In genomic region chr12:26314959-26315358, GRCm38 (mm10) we compare ENCODE assay signal across 8 mouse cellular contexts.
DNase-seq lines count a peak whose midpoint lies in the region; ATAC-seq and TF ChIP-seq lines count a peak whose summit lies in the region.

No protein-coding gene starts in this region.

- WGBS in forebrain, embryonic 11.5 days, result 44% methylated on average over 5 of the region's 5 CpGs
- 42% methylated on average over 5 of the region's 5 CpGs for WGBS in forebrain, embryonic 13.5 days
- 51% methylated on average over 5 of the region's 5 CpGs for WGBS in kidney, postnatal 0 days
- WGBS in neural tube, embryonic 13.5 days, result 48% methylated on average over 5 of the region's 5 CpGs

- peak; percentile 58 for DNase-seq in forebrain, embryonic 11.5 days (ENCODE audit: low spot score)
- peak; percentile 39 to 46 for DNase-seq in right cerebral cortex, adult 2 months (ENCODE audit: low spot score in 2 of 2)
- no peak for DNase-seq in right cerebral cortex, postnatal 36 days (ENCODE audit: low spot score in 2 of 2)
- DNase-seq in embryo, embryonic 10 days (ENCODE audit: low spot score), result peak; percentile 43
- peak; percentile 35 for DNase-seq in kidney, postnatal 0 days (ENCODE audit: low spot score)

- H3K9me3 ChIP-seq in forebrain, embryonic 11.5 days (ENCODE audit: control insufficient read depth, low read length), result no peaks in the 10 kb centered on the region
- H3K9me3 ChIP-seq in forebrain, embryonic 13.5 days (replicated peaks), result no peaks in the 10 kb centered on the region
- H3K9me3 ChIP-seq in kidney, postnatal 0 days (replicated peaks; ENCODE audit: low read length), result no peaks in the 10 kb centered on the region
- no peaks in the 10 kb centered on the region for H3K9me3 ChIP-seq in neural tube, embryonic 13.5 days

- H3K36me3 ChIP-seq in forebrain, embryonic 11.5 days (ENCODE audit: control insufficient read depth, insufficient read depth, low read length), result peaks cover 11% of the 10 kb centered on the region; the same call in 1 of the 2 replicates
- peaks cover 80% of the 10 kb centered on the region for H3K36me3 ChIP-seq in forebrain, embryonic 13.5 days (ENCODE audit: poor library complexity, severe bottlenecking)
- peaks cover 32% of the 10 kb centered on the region; the same call in 1 of the 2 replicates for H3K36me3 ChIP-seq in kidney, postnatal 0 days (ENCODE audit: insufficient read depth, low read length)
- peaks cover 55% of the 10 kb centered on the region for H3K36me3 ChIP-seq in neural tube, embryonic 13.5 days

- TF ChIP-seq CTCF in kidney, postnatal 0 days (IDR thresholded peaks at IDR 0.05; ENCODE audit: low read depth), result peak; percentile 77

- H3K27ac ChIP-seq in forebrain, embryonic 11.5 days (ENCODE audit: low read depth, low read length), result no peak overlapping the region
- H3K27ac ChIP-seq in forebrain, embryonic 13.5 days, result no peak overlapping the region
- H3K27ac ChIP-seq in kidney, postnatal 0 days, result no peak overlapping the region
- H3K27ac ChIP-seq in neural tube, embryonic 13.5 days (replicated peaks), result no peak overlapping the region

- no peaks in the 10 kb centered on the region for H3K27me3 ChIP-seq in forebrain, embryonic 11.5 days (ENCODE audit: control insufficient read depth, insufficient read depth, low read length)
- no peaks in the 10 kb centered on the region for H3K27me3 ChIP-seq in forebrain, embryonic 13.5 days
- H3K27me3 ChIP-seq in kidney, postnatal 0 days (ENCODE audit: insufficient read depth, low read length), result no peaks in the 10 kb centered on the region
- no peaks in the 10 kb centered on the region for H3K27me3 ChIP-seq in neural tube, embryonic 13.5 days

- H3K4me2 ChIP-seq in forebrain, embryonic 11.5 days (ENCODE audit: low read depth, low read length, severe bottlenecking), result no peak overlapping the region
- H3K4me2 ChIP-seq in forebrain, embryonic 13.5 days, result no peak overlapping the region
- H3K4me2 ChIP-seq in kidney, postnatal 0 days (ENCODE audit: low read length), result no peak overlapping the region
- no peak overlapping the region for H3K4me2 ChIP-seq in neural tube, embryonic 13.5 days

- H3K9ac ChIP-seq in forebrain, embryonic 11.5 days (ENCODE audit: low read length), result no peak overlapping the region
- H3K9ac ChIP-seq in forebrain, embryonic 13.5 days, result no peak overlapping the region
- H3K9ac ChIP-seq in kidney, postnatal 0 days (ENCODE audit: low read depth, low read length), result no peak overlapping the region
- H3K9ac ChIP-seq in neural tube, embryonic 13.5 days, result no peak overlapping the region

- H3K4me1 ChIP-seq in forebrain, embryonic 11.5 days (replicated peaks; ENCODE audit: control insufficient read depth, insufficient read depth, low read length), result no peaks in the 10 kb centered on the region
- no peaks in the 10 kb centered on the region for H3K4me1 ChIP-seq in forebrain, embryonic 13.5 days
- no peaks in the 10 kb centered on the region for H3K4me1 ChIP-seq in kidney, postnatal 0 days (replicated peaks; ENCODE audit: insufficient read depth, low read length)
- H3K4me1 ChIP-seq in neural tube, embryonic 13.5 days (replicated peaks), result no peaks in the 10 kb centered on the region

- H3K4me3 ChIP-seq in forebrain, embryonic 11.5 days (ENCODE audit: low read depth, low read length), result no peak overlapping the region
- H3K4me3 ChIP-seq in forebrain, embryonic 13.5 days, result no peak overlapping the region
- H3K4me3 ChIP-seq in kidney, postnatal 0 days (replicated peaks; ENCODE audit: low read depth, low read length), result no peak overlapping the region
- H3K4me3 ChIP-seq in neural tube, embryonic 13.5 days, result no peak overlapping the region

- no peak for ATAC-seq in forebrain, embryonic 11.5 days (replicated peaks; ENCODE audit: low FRiP score)
- ATAC-seq in forebrain, embryonic 13.5 days, result no peak
- peak; percentile 72; the same call in 1 of the 2 replicates for ATAC-seq in kidney, postnatal 0 days (replicated peaks; ENCODE audit: low FRiP score, low read depth)
- ATAC-seq in neural tube, embryonic 13.5 days (ENCODE audit: low read depth), result 0 out of 2 replicates have a peak, but pooled peaks have one; percentile 44
- ATAC-seq in erythroid progenitor cell, adult 5-6 weeks (replicated peaks; ENCODE audit: low FRiP score, poor library complexity, severe bottlenecking), result no peak

Comparison
In these comparisons a context has a peak if more than half of its experiments do, and no peak if none do; other contexts are left out.
1. DNase-seq: peak in forebrain, embryonic 11.5 days (single experiment), right cerebral cortex, adult 2 months (2 of 2), embryo, embryonic 10 days (single experiment) and kidney, postnatal 0 days (single experiment); none in right cerebral cortex, postnatal 36 days (0 of 2).
2. ATAC-seq: peak in kidney, postnatal 0 days (single experiment) and neural tube, embryonic 13.5 days (single experiment); none in forebrain, embryonic 11.5 days (single experiment), forebrain, embryonic 13.5 days (single experiment) and erythroid progenitor cell, adult 5-6 weeks (single experiment).